Mouse (Mus musculus) embryonic facial prominence, embryonic 10.5 days (tissue): ENCODE results near the gene Gm20517. TPM values are rescaled to one million over a fixed set of nuclear protein-coding genes. Genes with fewer than 3 reads are reported as not detected.

Experiments
- DNase-seq: peaks from one replicate; pipeline ENCODE4 v3.0.0-alpha.2; 2017; ENCODE audit warnings: low spot score
- H3K27ac ChIP-seq: fragments of 300-500 bp; sonication (generic); replicated peaks from 2 replicates; pipeline ENCODE4 v1.5.1; 2016; ENCODE audit warnings: mild to moderate bottlenecking
- H3K27me3 ChIP-seq: fragments of 300-500 bp; sonication (generic); replicated peaks from 2 replicates; pipeline ENCODE4 v1.6.1; 2016; ENCODE audit warnings: low read depth, mild to moderate bottlenecking; ENCODE audit not compliant: poor library complexity, severe bottlenecking
- H3K36me3 ChIP-seq: fragments of 300-500 bp; sonication (generic); replicated peaks from 2 replicates; pipeline ENCODE4 v1.6.1; 2016; ENCODE audit warnings: mild to moderate bottlenecking, moderate library complexity
- H3K4me1 ChIP-seq: fragments of 300-500 bp; sonication (generic); 2 replicates; pipeline ENCODE4 v1.6.1; 2016
- H3K4me3 ChIP-seq: fragments of 300-500 bp; sonication (generic); 2 replicates; pipeline ENCODE4 v1.5.1; 2016; ENCODE audit warnings: mild to moderate bottlenecking, moderate library complexity
- H3K9me3 ChIP-seq: fragments of 300-500 bp; sonication (generic); 2 replicates; pipeline ENCODE4 v1.6.1; 2016; ENCODE audit warnings: mild to moderate bottlenecking
- WGBS: fragments of 180-500 bp; shearing (Covaris S2); methylation state at CpG from one replicate; pipeline ENCODE4 v1.1.7; 2016; 5-methylcytosine and 5-hydroxymethylcytosine counted together
- polyA plus RNA-seq: library from polyadenylated mRNA; unstranded; fragments of >200 nt; fragmentation: Nextera tagmentation; extraction: Ambion mirVana; gene quantifications from 2 replicates; pipeline ENCODE4 v1.2.1, GENCODE M21; 2016

Gm20517 gene
- polyA plus RNA-seq, 1 experiment from 2014 or later: 1.6 TPM

GRCm38 (mm10) chr17:47711883-47712282 is 100.5 kb downstream of the Gm20517 start:
- no peaks in the 10 kb centered on the region for H3K36me3 ChIP-seq
- DNase-seq: no peak
- no peaks in the 10 kb centered on the region for H3K9me3 ChIP-seq
- no peak overlapping the region for H3K4me3 ChIP-seq
- peaks cover 8% of the 10 kb centered on the region for H3K4me1 ChIP-seq
- no peak overlapping the region for H3K27ac ChIP-seq
- 0 out of 2 replicates have a peak, but pooled peaks cover 13% of the 10 kb centered on the region for H3K27me3 ChIP-seq
- WGBS: 68% methylated on average over 6 of the region's 6 CpGs

GRCm38 (mm10) chr17:47712889-47713571 is 101.6 kb downstream of the Gm20517 start:
- Histone ChIP-seq H3K4me1 (peaks cover 7% of the 10 kb centered on the region; the same call in 1 of the 2 replicates), H3K4me3 (no peak overlapping the region), H3K9me3 (no peaks in the 10 kb centered on the region), H3K36me3 (no peaks in the 10 kb centered on the region), H3K27me3 (0 out of 2 replicates have a peak, but pooled peaks cover 13% of the 10 kb centered on the region), H3K27ac (no peak overlapping the region)
- WGBS: 50% methylated on average over 12 of the region's 22 CpGs
- DNase-seq: no peak

- H3K4me3 ChIP-seq: no peak overlapping the region
- 57% methylated on average over 3 of the region's 3 CpGs for WGBS
- DNase-seq: no peak
These were observed 103.6 kb downstream of the Gm20517 start for GRCm38 (mm10) chr17:47715037-47715436.

GRCm38 (mm10) chr17:47721183-47721582 is 109.8 kb downstream of the Gm20517 start:
- 88% methylated on average over 4 of the region's 4 CpGs for WGBS

More at GRCm38 (mm10) chr17:47715037-47715436, 103.6 kb downstream of the Gm20517 start:
- H3K27ac ChIP-seq: no peak overlapping the region
- H3K9me3 ChIP-seq: no peaks in the 10 kb centered on the region
- no peaks in the 10 kb centered on the region for H3K36me3 ChIP-seq
- 0 out of 2 replicates have a peak, but pooled peaks cover 13% of the 10 kb centered on the region for H3K27me3 ChIP-seq
- H3K4me1 ChIP-seq: peaks cover 7% of the 10 kb centered on the region; the same call in 1 of the 2 replicates

GRCm38 (mm10) chr17:47726566-47726965 is 115.2 kb downstream of the Gm20517 start, which contains the start of gene Pgc:
Gene Pgc, plus strand, starts transcription at chr17:47726842.
- DNase-seq: no peak
- H3K27me3 ChIP-seq: no peaks in the 10 kb centered on the region
- H3K4me3 ChIP-seq: no peak within 1 kb of the TSS
- H3K36me3 ChIP-seq: no peaks in the 10 kb centered on the region
- peaks cover 12% of the 10 kb centered on the region; the same call in 1 of the 2 replicates for H3K4me1 ChIP-seq
- WGBS: 83% methylated on average over 11 of the region's 11 CpGs
- no peak within 1 kb of the TSS for H3K27ac ChIP-seq
- no peaks in the 10 kb centered on the region for H3K9me3 ChIP-seq

More at GRCm38 (mm10) chr17:47721183-47721582, 109.8 kb downstream of the Gm20517 start:
- no peak overlapping the region for H3K4me3 ChIP-seq
- H3K9me3 ChIP-seq: no peaks in the 10 kb centered on the region
- 0 out of 2 replicates have a peak, but pooled peaks cover 3% of the 10 kb centered on the region for H3K4me1 ChIP-seq
- no peak overlapping the region for H3K27ac ChIP-seq
- no peaks in the 10 kb centered on the region for H3K36me3 ChIP-seq
- DNase-seq: no peak
- H3K27me3 ChIP-seq: no peaks in the 10 kb centered on the region

- Histone ChIP-seq H3K27ac (no peak overlapping the region; the same call in 1 of the 2 replicates), H3K9me3 (no peaks in the 10 kb centered on the region), H3K27me3 (peaks cover 2% of the 10 kb centered on the region; the same call in 1 of the 2 replicates), H3K36me3 (no peaks in the 10 kb centered on the region), H3K4me3 (no peak overlapping the region), H3K4me1 (peaks cover 16% of the 10 kb centered on the region; the same call in 1 of the 2 replicates)
- DNase-seq: no peak
- WGBS: 53% methylated on average over 24 of the region's 24 CpGs
These were observed 119.5 kb downstream of the Gm20517 start for GRCm38 (mm10) chr17:47730633-47731575.

Other genes with a start within 250 kb of the Gm20517 start
- 90.0 and 96.0 TPM in 2 replicates for gene Mrps10, start 242.7 kb upstream of the Gm20517 start, polyA plus RNA-seq
- 1.2 and 1.7 TPM in 2 replicates for gene Guca1b, start 226.2 kb upstream of the Gm20517 start, polyA plus RNA-seq
- gene Guca1a, start 211.0 kb upstream of the Gm20517 start, polyA plus RNA-seq: 0.41 and 0.81 TPM in 2 replicates
- 0.27 and 0.36 TPM in 2 replicates for gene AI661453, start 175.0 kb upstream of the Gm20517 start, polyA plus RNA-seq
- 0.25 TPM in 1 of 2 replicates, not detected in the other for gene 1700001C19Rik, start 174.2 kb upstream of the Gm20517 start, polyA plus RNA-seq
- 32.0 and 35.3 TPM in 2 replicates for gene Taf8, start 109.3 kb upstream of the Gm20517 start, polyA plus RNA-seq
- gene Ccnd3, start 106.5 kb upstream of the Gm20517 start, polyA plus RNA-seq: 325 and 335 TPM in 2 replicates
- 43.8 and 44.7 TPM in 2 replicates for gene Bysl, start 97 bp upstream of the Gm20517 start, polyA plus RNA-seq
- gene Med20, start within 50 bp of the Gm20517 start, polyA plus RNA-seq: 46.7 and 48.9 TPM in 2 replicates
- 4.1 and 5.4 TPM in 2 replicates for gene Usp49, start 19.1 kb downstream of the Gm20517 start, polyA plus RNA-seq
- gene Tomm6, start 76.8 kb downstream of the Gm20517 start, polyA plus RNA-seq: 378 and 379 TPM in 2 replicates
- 7.3 and 8.3 TPM in 2 replicates for gene Frs3, start 77.4 kb downstream of the Gm20517 start, polyA plus RNA-seq
- gene Gm21981, start 82.9 kb downstream of the Gm20517 start, polyA plus RNA-seq: 0.21 and 0.24 TPM in 2 replicates
- 0.35 TPM in 1 of 2 replicates, not detected in the other for gene Prickle4, start 83.1 kb downstream of the Gm20517 start, polyA plus RNA-seq
- gene Pgc, start 115.3 kb downstream of the Gm20517 start, polyA plus RNA-seq: 0.10 TPM in 1 of 2 replicates, not detected in the other
- gene Tfeb, start 125.4 kb downstream of the Gm20517 start, polyA plus RNA-seq: 2.3 and 2.9 TPM in 2 replicates
- 21.0 and 25.1 TPM in 2 replicates for gene Mdfi, start 223.1 kb downstream of the Gm20517 start, polyA plus RNA-seq